Mouse (Mus musculus) mesoderm, embryonic 11.5 days (tissue): ENCODE data around the gene Dcx.

Experiments
- DNase-seq: peaks from one replicate; pipeline ENCODE4 v3.0.0-alpha.2; 2012; ENCODE audit warnings: low read depth, low spot score

Dcx gene

DNA sequence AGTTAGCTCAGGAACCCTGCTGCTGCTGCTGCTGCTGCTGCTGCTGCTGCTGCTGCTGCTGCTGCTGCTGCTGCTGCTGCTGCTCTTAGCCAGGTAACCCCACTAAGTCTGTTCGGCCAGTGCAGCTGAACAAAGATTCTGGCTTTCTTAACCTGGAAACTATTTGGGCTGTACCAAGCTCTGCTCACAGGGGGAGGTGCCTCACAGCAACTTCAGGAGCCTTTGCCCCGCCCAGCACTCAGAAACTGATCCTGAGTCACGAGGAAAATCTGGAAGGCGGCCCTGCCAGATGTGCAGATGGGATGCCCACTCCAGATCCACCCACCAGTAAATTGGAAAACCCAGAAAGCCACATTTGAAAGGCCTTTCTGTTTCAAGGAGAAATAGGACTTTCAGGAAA lies 105.9 kb downstream of the Dcx start, which contains the start of gene Capn6:
TSS of gene Capn6 (minus strand) at position 203 of the 400 bp plus-strand sequence.
- DNase-seq: peak; percentile 38

- no peak for DNase-seq
Observed at GRCm38 (mm10) chrX:143826521-143826920, 106.6 kb downstream of the Dcx start.

DNA sequence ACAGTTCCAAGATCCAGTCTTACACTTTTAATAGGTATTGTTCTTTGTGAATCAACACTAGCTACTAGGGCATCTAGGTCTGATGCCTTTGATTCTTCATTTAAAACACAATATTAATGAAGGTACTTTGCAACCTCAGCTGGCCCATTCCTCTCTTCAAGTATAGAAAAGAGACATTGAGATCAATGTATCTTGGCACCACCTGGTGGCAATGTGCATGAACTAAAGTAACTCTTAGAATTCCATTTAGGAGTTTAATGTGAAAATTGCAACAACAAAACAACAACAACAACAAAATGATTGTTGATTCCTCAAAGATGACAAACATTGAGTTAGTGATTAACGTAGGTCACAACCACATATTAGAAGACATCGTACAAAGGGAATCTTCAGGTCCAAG lies 114.2 kb downstream of the Dcx start:
- no peak for DNase-seq

DNA sequence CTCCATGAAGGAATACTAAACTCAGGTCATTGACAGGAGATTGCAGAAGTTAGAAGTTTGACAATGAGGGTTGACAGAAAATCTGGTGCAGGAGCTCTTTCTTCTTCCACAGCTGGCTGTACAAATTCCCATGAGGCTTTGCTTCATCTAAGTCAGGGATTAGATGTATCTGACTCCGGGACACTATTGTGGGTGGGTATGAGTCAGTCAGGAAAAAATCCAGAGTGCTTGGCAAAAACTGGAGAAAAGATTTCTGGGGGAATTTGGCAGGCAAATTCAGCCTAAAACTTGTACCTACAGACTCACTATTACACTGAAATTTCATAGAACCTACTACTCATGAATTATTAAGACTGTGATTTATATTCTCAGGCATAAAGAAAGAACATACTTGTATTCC lies 117.2 kb downstream of the Dcx start:
- no peak for DNase-seq
